Mouse (Mus musculus): Measurements from ENCODE around the gene Ptprcap. TPM values are rescaled to one million over a fixed set of nuclear protein-coding genes. Genes with fewer than 3 reads are reported as not detected.

Gene Ptprcap
- total RNA-seq, 2 experiments from 2014 or later: 0.94 to 1.5 TPM

Other genes starting within 250 kb of the Ptprcap start
- gene Tcirg1, start 246.5 kb upstream of the Ptprcap start, total RNA-seq (2021): 1 to 10 TPM; 8.9 to 9.8 TPM
- gene Ndufs8, start 240.8 kb upstream of the Ptprcap start, total RNA-seq (2021): 100 to 1,000 TPM; 538 TPM
- gene Aldh3b1, start 223.8 kb upstream of the Ptprcap start, total RNA-seq (2021): 1 to 10 TPM; 1.8 TPM
- gene Unc93b1, start 218.4 kb upstream of the Ptprcap start, total RNA-seq (2021): 10 to 100 TPM; 19.0 to 20.3 TPM
- gene Aldh3b3, start 195.0 kb upstream of the Ptprcap start, total RNA-seq (2021): 1 to 10 TPM in 1 of 2 experiments, under 1 TPM in 1; 0.60 to 1.1 TPM
- under 1 TPM; 0.14 to 0.23 TPM for gene Aldh3b2, start 181.3 kb upstream of the Ptprcap start, total RNA-seq (2021)
- 10 to 100 TPM; 20.3 to 21.5 TPM for gene Acy3, start 167.0 kb upstream of the Ptprcap start, total RNA-seq (2021)
- gene Tbx10, start 160.9 kb upstream of the Ptprcap start, total RNA-seq (2021): not detected
- 100 to 1,000 TPM; 109 to 118 TPM for gene Nudt8, start 153.0 kb upstream of the Ptprcap start, total RNA-seq (2021)
- 1 to 10 TPM; 2.0 to 2.2 TPM for gene Gm49405, start 153.0 kb upstream of the Ptprcap start, total RNA-seq (2021)
- 100 to 1,000 TPM; 148 to 152 TPM for gene Doc2g, start 150.3 kb upstream of the Ptprcap start, total RNA-seq (2021)
- 1,000 to 10,000 TPM; 1,136 to 1,167 TPM for gene Ndufv1, start 140.8 kb upstream of the Ptprcap start, total RNA-seq (2021)
- 100 to 1,000 TPM; 321 to 327 TPM for gene Gstp1, start 115.6 kb upstream of the Ptprcap start, total RNA-seq (2021)
- 100 to 1,000 TPM in 1 of 2 experiments, 10 to 100 TPM in 1; 87.8 to 116 TPM for gene Gstp2, start 107.6 kb upstream of the Ptprcap start, total RNA-seq (2021)
- gene Gstp3, start 94.0 kb upstream of the Ptprcap start, total RNA-seq (2021): not detected
- gene Cabp2, start 72.0 kb upstream of the Ptprcap start, total RNA-seq (2021): not detected
- 10 to 100 TPM; 36.6 to 45.1 TPM for gene Cdk2ap2, start 56.4 kb upstream of the Ptprcap start, total RNA-seq (2021)
- gene Pitpnm1, start 53.6 kb upstream of the Ptprcap start, total RNA-seq (2021): 10 to 100 TPM; 20.8 to 22.1 TPM
- 10 to 100 TPM; 54.2 to 56.8 TPM for gene Aip, start 27.7 kb upstream of the Ptprcap start, total RNA-seq (2021)
- gene Gpr152, start 13.8 kb upstream of the Ptprcap start, total RNA-seq (2021): not detected
- gene Cabp4, start 9.6 kb upstream of the Ptprcap start, total RNA-seq (2021): under 1 TPM in 1 of 2 experiments, not detected in 1; 0.31 TPM
- gene Coro1b, start 5.0 kb upstream of the Ptprcap start, total RNA-seq (2021): 10 to 100 TPM; 53.4 to 57.6 TPM
- 10 to 100 TPM; 16.5 to 16.8 TPM for gene Rps6kb2, start 9.8 kb downstream of the Ptprcap start, total RNA-seq (2021)
- 10 to 100 TPM; 33.5 to 34.1 TPM for gene Carns1, start 21.9 kb downstream of the Ptprcap start, total RNA-seq (2021)
- 1 to 10 TPM; 9.2 to 9.3 TPM for gene Tbc1d10c, start 37.7 kb downstream of the Ptprcap start, total RNA-seq (2021)
- 100 to 1,000 TPM; 337 TPM for gene Ppp1ca, start 38.5 kb downstream of the Ptprcap start, total RNA-seq (2021)
- 1 to 10 TPM; 5.3 to 5.8 TPM for gene Rad9a, start 48.1 kb downstream of the Ptprcap start, total RNA-seq (2021)
- gene Clcf1, start 60.6 kb downstream of the Ptprcap start, total RNA-seq (2021): 1 to 10 TPM in 1 of 2 experiments, under 1 TPM in 1; 0.94 to 2.0 TPM
- not detected for gene AC109138.7, start 60.8 kb downstream of the Ptprcap start, total RNA-seq (2021)
- 10 to 100 TPM in 1 of 2 experiments, 1 to 10 TPM in 1; 9.7 to 11.1 TPM for gene Pold4, start 78.3 kb downstream of the Ptprcap start, total RNA-seq (2021)
- gene Ssh3, start 115.6 kb downstream of the Ptprcap start, total RNA-seq (2021): 1 to 10 TPM; 5.8 to 6.6 TPM
- 1 to 10 TPM; 1.2 to 1.5 TPM for gene Ankrd13d, start 129.5 kb downstream of the Ptprcap start, total RNA-seq (2021)
- gene Grk2, start 152.6 kb downstream of the Ptprcap start, total RNA-seq (2021): 10 to 100 TPM; 49.3 to 57.9 TPM
- gene Kdm2a, start 244.7 kb downstream of the Ptprcap start, total RNA-seq (2021): 10 to 100 TPM; 35.3 to 44.0 TPM

All from heart, postnatal 25 days (tissue).